Mouse (Mus musculus): ENCODE data around the gene Mpv17l2.

Gene Mpv17l2

DNA sequence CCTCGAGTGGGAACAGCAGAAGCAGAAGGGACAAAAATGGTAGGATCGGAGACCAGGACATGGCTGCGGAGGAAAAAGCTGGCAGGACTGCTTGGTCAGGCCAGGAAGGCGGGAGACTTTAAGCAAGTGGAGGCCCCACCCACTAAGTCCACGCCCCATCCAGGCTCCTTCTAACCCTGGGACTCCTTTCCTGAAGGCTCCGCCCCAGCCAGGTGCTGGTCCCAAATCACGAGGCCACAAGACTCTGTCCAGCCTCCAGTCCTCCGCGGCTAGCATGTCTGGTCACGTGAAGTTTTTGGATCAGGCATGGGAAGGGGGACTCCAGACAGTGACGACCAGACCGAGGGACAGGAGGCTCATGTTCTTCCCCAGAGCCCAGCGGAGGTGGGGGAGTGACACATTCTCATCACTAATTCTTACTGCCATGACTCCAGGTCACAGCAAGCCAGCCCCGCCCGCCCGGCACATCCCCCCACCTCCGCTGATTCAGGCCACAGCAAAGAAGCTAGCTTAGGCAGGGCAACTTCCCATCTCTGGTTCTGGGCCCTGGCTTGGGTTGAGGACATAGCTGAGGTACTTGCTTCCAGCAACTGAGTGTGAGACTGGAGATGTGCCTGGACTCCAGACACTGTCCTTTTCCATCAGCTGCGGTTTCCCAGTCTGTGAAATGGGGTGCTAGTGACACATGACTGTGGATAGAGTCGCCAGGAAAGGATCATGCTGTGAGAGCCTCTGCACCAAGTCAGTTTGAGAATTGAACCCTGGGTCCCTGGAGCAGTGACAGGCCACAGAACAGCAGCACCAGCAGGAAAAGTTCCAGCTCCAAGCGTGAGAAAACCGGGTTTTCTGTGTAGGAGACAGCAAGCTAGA lies 6.1 kb upstream of the Mpv17l2 start:
- in situ Hi-C loops (cut with MboI, MseI), result loop anchor here (10.0 kb wide), 1 partner anchor 52 kb away; the partner anchor contains the start of gene Gm3336

DNA sequence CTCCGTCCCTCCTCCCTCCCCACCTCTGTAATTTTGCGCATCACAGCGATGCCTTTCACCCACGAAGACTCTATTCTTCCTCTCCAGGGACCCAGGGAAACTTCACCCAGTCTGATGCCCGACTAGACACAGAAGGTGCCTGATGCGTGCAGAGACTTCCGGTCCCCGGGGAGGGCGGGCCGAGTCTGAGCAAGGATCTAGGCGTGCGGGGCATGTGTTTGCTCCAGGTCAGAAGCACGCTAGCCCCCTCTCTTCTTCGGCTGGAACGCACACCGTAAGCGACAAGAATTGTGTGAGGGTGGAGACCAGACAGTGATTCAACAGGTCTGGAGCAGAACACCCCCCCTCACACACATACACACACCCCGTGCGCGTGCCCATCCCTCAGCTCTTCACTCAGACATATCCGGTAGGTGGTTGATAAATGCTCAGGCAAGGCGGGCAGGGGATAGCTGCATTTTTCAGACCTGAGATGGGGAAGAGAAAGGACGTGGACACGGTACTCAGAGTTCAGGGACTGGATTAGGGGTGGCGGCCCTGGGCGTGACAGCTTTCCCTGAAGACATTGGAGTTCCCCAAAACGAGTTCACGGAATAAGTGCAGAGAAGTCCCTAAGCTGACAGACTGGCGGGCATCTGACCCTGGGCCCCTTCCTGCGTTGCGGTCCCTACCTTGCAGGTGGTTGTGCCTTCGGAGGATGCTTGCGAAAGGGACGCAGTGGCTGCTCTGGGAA lies 5.3 kb upstream of the Mpv17l2 start:
- in situ Hi-C loops (cut with MboI, MseI), result loop anchor here (10.0 kb wide), 1 partner anchor 51 kb away; the partner anchor contains the start of gene Gm3336

DNA sequence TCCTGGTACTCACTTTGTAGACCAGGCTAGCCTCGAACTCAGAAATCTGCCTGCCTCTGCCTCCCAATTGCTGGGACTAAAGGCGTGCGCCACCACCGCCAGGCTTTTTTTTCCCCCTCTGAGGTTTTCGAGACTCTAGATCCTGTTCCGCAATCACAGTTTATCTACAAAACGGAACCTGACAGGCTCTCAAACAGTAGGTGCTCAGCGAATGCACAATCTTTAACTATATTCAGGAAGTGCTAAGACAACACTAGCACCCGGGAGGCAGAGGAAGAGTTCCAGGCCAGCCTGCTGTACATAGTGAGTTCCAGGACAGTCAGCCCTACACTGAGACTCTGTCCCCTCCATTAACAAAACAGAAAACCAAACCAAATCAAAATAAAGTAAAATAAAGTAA lies 4.6 kb upstream of the Mpv17l2 start:
- in situ Hi-C loops (cut with MboI, MseI), result loop anchor here (10.0 kb wide), 1 partner anchor 51 kb away; the partner anchor contains the start of gene Gm3336

DNA sequence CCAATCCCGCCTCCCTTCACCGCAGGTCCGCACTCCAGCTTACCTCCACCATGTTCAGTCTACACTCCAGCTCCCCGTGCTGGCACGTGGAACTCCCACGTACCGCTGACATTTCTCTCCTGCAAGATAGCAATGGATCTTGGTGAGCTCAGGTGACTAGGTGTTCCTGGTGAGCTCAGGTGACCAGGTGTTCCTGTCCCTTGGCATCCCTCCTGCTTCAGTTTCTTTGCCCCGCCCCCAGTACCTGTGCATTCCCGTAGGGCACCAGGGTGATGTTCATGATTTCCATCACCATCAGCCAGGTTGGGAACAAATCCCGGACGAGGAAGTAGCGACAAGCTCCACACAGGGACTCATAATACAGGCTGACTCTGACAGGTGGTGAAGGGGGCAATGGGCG lies 3.9 kb upstream of the Mpv17l2 start:
- in situ Hi-C loops (cut with MboI, MseI), result loop anchor here (10.0 kb wide), 1 partner anchor 50 kb away; the partner anchor contains the start of gene Gm3336

DNA sequence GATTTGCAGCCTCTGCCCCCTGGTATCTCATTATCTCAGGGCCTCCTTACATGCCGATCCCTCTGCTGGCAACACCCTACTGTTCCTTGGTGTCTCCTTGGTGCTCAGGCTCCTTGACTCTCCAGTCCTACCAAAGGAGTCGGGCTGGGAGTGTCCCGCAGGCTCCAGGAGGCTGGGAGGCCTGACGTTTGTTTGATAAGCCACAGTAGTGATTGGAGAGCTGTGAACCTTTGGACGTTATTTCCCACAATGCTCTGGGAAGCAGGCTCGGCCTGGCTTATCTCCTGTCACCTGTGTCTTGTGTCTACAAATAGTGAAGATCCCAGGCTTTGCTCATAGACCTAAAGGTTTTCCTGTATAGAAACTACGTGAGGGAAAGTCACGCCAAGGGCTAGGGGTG lies 3.3 kb upstream of the Mpv17l2 start:
- in situ Hi-C loops (cut with MboI, MseI), result loop anchor here (10.0 kb wide), 1 partner anchor 49 kb away; the partner anchor contains the start of gene Gm3336

DNA sequence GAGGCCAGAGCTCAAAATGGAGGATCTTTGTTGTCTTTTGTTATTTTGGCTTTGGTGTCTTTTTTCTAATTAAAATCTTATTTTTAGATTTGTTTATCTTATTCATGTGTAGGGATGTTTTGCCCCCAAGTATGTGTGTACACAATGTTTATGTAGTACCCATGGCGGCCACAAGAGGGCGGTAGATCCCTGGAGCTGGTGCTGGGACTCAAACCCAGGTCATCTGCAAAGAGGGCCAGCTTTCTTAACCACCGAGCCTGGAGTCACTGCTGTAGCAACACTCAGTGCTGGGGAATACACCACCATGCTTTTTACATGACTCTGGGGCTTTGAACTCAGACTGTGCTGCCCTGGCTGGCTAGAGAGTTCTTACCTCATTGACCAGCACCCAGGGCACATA lies 2.6 kb upstream of the Mpv17l2 start:
- in situ Hi-C loops (cut with MboI, MseI), result loop anchor here (10.0 kb wide), 1 partner anchor 49 kb away; the partner anchor contains the start of gene Gm3336

DNA sequence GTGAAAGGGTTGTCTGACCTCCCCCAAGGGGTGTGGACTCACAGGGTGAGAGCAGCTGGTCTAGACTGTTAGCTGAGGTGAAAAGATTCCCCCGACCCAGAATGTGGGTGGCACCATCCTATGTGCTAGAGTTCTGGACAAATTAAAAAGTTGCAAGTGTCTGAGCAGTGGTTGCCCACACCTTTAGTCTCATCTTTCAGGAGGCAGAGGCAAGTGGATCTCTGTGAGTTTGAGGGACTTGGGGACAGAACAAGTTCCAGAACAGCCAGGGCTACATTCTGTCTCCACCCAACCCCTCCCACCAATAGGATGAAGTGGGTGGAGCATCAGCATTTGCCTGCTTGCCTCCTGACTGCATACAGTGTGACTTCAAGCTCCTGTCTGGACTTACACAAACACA lies 1.4 kb upstream of the Mpv17l2 start:
- in situ Hi-C loops (cut with MboI, MseI), result loop anchor here (10.0 kb wide), 1 partner anchor 47 kb away; the partner anchor contains the start of gene Gm3336

DNA sequence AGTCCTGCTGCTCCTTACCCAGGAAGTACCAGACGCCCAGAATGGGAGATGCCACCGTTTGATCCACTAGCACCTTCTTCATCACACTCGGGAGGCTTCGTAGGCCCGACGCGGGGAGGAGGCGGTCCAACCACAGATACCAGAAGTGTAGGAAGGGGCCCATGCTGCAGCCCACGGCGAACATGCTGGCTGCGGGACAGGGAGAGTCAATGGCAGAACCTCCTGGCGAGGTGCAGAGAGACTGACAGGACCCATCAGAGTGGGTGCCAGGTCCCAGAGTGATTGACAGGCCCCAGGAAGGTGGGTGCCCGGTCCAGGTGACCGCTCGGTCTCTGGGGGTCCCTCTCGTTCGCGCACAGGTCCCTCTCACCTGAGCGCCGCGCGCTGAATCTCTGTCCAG lies 396 bp downstream of the Mpv17l2 start:
- in situ Hi-C loops (cut with MboI, MseI), result loop anchor here (10.0 kb wide), 1 partner anchor 46 kb away; the partner anchor contains the start of gene Gm3336

DNA sequence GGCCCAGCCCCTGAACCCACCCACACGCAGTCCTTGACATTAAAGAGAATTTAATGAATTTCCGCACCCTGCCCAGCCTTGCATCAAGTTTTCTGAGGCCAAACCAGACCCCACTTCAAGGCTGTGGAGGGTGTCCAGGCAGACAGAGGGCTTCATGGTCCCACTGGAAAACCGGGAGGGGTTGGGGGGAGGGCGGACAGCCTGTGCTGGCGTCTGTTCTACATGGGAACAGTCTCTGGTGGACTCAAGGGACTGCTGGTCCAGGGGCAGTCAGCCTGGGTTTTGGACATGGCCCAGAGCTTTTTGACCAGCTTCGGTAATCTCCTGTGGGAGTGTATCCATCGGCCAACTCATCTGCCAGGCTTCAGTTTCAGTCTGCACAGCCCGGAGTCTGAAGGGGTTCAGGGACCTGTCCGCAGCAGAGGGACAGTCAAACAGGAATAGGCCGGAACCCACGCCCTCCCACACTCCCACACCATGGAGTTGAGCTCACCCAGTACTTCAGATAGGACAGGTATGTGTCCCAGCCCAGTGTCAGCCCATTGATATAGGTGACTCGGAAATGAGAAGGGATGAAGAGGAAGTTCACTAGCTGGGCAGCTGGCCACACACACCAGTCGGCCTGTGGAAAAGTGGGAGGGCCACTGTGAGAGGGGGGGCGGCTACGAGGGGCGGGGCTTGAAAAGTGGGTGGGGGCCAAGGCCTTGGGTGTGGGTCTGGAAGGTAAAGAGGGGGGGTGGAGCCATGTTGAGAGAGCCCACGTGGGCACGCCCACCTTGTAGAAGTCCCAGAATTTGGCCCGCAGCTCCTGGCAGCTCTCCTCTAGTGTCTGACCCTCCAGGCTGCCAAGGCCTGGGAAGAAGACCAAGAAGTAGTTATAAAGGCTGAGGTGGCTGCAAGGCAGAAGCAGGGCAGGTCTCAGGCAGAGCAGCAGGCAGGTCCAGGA lies 1.9 kb downstream of the Mpv17l2 start:
- in situ Hi-C loops (cut with MboI, MseI), result no loop called here

DNA sequence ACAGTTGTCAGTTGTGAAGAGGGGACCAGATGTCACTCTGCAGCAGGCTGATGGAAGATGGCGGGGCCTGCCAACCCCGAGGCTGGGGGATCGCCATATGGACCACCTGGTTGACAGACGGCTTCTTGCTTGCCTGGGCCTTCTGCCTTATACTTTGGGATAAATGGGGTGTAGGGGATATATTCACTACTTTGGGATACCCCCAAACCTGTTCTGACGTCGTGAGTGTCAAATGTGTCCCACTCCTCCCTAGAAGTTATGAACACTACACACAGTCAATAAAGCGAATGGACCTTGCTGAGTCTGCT lies 2.5 kb downstream of the Mpv17l2 start:
- in situ Hi-C loops (cut with MboI, MseI), result no loop called here

DNA sequence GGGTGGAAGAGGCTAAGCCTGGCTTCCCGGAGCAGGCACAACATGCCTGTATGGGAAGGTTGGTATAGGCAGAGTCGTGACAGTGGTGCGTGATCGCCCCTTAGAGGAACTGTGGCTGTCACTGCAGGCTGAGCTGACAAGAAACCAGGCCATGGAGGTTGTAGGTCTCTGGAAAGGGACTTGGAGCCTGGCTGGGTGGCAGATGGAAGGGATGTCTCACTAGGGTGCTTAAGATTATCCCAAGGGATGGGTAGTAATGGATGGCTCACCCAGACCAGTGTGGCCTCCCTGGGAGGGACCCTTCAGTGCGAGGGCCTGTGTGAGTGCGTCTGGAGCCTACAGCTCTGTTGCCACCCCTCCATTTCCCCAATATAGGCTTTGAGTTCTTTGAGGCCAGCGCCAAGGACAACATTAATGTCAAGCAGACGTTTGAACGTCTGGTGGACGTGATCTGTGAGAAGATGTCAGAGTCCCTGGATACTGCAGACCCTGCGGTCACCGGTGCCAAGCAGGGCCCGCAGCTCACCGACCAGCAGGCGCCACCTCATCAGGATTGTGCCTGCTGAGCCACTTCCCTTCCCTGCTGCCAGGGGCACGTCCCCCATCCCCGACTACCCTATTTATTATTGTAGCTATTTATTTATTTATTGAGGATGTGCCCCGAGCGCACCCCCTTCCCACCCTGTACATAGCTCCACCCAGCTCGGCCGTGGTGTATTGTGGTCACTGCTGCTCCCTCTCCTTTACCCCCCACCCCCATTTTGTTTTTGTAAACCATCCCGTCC lies 3.0 kb downstream of the Mpv17l2 start:
- in situ Hi-C loops (cut with MboI, MseI), result no loop called here

DNA sequence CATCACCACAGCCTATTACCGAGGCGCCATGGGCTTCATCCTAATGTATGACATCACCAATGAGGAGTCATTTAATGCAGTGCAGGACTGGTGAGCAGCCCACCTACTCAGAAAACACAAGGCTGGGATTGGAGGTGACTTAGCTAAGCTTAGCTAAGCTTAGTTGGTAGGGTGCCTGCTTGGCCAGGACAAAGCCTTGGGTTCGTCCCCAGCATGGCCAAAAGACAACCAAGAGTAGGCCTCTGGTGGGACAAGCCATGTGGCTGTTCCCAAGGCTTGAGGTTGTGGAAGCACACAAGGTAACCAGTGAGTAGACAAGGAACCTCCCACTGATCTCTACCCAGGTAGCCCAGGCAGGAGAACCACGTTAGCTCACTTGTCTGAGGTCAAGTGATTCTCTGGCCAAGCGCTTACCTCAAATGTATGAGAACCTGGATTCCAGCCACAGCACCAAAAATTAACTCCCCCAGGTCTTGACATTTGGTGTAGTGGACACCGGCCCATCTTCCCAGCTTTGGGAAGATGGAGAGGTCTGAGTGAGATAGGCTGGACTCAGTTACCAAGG lies 4.2 kb downstream of the Mpv17l2 start:
- in situ Hi-C loops (cut with MboI, MseI), result no loop called here

DNA sequence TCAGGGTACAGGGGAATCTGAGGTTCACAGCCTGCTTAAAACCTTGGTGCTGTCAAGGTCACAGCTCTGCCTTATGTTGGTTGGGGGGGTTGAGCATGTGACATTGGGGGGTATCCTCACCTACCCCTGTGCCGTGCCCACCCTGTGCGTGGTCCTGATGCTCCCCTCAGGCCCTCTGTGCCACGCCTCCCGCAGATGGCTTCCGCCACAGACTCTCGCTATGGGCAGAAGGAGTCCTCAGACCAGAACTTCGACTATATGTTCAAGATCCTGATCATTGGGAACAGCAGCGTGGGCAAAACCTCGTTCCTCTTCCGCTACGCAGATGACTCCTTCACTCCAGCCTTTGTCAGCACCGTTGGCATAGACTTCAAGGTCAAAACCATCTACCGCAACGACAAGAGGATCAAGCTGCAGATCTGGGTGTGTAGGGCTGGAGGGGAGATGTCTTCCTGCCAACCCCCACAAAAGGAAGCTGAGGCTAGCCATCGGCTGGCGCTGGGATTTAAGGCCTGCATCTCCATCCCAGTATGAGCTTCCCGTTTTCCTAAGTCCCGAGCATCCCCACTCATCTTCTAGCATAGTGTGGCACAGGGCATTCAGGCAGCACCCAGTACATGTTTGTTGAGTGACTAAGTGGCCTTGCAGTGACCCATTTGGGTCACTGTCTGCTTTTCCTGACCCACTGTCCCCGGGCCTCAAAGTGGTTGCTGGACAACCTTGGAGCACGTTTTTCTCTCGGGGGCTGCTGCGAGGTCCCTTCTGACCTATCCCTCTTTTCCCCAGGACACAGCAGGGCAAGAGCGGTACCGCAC lies 4.9 kb downstream of the Mpv17l2 start:
- in situ Hi-C loops (cut with MboI, MseI), result no loop called here

DNA sequence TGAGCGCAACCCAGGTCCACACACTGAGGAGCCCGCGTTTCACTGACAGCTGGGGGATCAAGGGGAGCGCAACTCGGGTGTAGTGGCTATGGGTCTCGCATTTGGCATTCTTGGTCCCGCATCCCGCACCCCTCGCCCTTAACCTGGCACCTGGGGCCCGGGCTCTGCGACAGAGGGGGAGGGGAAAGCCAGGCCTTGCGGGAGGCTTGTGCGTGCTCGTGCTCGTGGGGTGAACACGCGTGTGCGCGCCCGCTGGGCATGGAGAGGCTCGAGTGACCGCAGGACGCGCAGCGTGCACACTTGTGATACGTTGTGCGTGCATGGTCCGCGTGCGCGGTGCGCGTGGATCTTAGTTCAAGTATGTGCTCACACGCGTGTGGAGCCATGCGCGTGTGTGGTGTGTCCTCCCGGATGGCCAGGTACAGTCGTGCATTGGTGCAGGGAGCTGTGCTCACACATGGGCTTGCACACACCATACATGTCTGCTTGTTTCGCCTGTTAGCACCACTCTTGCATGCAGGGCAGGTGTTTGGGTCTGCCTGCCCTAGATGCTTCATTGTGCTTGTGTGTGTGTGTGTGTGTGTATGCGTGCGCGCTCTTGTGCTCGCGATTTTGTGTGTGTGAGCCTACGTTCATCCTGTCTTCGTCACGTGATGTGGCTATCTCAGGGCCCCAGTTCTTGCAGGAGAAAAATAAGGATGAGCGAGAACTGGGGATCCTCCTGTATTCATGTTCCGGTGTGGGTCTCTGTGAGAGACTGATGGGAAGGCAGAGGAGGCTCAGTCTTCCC lies 5.7 kb downstream of the Mpv17l2 start:
- in situ Hi-C loops (cut with MboI, MseI), result no loop called here

DNA sequence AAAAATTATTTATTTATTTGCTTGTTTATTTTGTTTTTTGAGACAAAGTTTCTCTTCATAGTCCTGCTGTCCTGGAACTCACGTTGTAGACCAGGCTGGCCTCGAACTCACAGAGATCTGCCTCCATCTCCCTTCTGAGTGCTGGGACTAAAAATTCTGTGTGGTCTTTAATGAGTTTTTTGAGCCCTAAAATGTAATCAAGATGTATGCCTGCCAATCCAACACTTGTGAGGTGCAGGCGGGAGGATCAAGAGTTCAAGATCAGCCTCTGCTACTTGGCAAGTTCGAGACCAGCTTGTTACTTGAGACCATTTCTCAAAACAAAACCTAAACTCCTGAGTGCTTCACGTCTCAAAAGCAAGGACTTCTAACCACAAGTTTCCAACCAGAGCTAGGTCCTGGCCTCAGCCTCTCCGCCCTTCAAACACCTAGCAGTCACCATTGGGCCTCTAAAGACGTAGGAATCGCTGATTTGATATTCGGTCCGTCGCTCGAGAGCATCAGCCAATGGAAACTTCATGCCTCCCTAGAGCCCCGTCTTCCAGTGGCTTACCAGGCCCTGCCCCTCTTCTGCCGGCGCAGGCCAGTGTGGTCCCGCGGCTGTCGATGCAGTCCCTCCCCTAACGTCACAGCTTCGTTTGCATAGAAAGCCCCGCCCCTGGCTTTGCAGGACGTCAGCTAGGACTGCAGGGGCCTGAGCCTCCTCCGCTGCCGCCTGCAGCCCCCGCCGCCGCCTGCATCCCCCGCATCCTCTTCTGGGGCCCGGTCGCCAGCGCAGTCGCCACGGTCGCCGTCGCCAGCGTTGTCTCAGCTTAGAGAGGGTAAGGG lies 6.5 kb downstream of the Mpv17l2 start, which contains the start of gene Rab3a:
Gene Rab3a, plus strand, starts transcription at position 637 of the 828 bp plus-strand sequence.
- in situ Hi-C loops (cut with MboI, MseI), result no loop called here

DNA sequence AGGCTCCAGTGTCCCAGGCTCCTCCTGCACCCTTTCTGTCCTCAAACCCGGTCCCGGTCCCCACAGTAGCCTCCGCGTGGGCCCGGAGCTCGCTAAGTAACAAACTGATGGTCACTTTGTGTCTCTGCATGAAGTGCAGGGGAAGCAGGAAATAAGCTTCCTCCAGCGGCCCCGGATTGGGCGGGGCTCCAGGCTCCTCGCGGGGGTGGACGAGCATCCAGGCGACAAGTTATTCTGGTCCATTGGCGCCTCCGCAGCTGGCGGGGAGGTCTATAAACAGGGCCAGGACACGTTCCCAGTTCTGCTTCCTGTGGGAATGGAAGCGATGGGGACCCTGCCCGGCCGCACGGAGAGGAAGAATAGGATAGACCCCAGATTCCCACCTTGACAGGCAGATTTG lies 7.6 kb downstream of the Mpv17l2 start:
- in situ Hi-C loops (cut with MboI, MseI), result no loop called here

DNA sequence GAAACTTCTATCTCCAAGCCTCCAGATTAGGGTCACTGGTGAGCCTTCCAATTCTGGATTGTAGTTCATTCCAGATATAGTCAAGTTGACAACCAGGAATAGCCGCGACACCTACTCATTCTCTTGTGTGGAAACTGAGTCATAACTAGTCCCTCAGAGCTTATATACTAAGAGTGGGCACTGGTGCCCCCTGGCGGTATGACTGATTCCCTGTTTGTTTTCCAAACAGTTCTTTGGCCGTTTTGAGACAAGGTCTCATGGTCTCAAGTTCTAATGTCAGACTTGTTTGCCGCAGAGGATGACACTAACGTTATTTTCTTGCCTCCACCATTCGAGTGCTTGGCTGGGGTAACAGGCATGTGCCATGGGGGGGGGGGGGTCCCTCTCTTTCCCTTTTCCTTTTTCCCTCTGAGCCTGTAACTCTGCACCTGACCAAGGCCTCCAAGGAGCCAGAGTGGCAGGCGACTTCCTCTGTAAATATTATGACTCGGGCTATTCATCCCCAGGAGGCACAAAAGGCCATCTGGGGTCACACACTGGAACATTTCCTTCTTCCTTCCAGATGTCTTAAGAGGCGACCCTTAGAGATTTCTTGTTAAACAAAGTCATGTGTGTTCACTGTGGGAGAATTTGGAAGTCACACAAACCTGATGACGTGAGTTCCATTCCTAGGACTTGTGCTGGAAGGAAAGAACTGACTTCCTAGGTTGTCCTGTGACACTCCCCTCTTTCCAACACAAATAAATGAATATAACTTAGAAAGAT lies 8.6 kb downstream of the Mpv17l2 start:
- in situ Hi-C loops (cut with MboI, MseI), result no loop called here

Data from T-helper 1 cell (primary cell).